Mouse (Mus musculus): ENCODE results near the gene Bcor.

The Bcor gene

GRCm38 (mm10) chrX:12126408-12127105, 33.6 kb downstream of the Bcor start:
- no peak for DNase-seq

- DNase-seq = no peak
These were observed 35.6 kb downstream of the Bcor start for GRCm38 (mm10) chrX:12124571-12124970.

- DNase-seq = no peak
These were observed 36.5 kb downstream of the Bcor start for GRCm38 (mm10) chrX:12123687-12124087.

GRCm38 (mm10) chrX:12122594-12123331, 37.4 kb downstream of the Bcor start:
- DNase-seq = no peak

- no peak for DNase-seq
These were observed 40.7 kb downstream of the Bcor start for GRCm38 (mm10) chrX:12119476-12119875.

GRCm38 (mm10) chrX:12116128-12116527, 44.0 kb downstream of the Bcor start:
- DNase-seq = no peak

GRCm38 (mm10) chrX:12112166-12112565, 48.0 kb downstream of the Bcor start:
- DNase-seq = no peak

- DNase-seq = no peak
These were observed 49.6 kb downstream of the Bcor start for GRCm38 (mm10) chrX:12110518-12110917.

- no peak for DNase-seq
These were observed 54.8 kb downstream of the Bcor start for GRCm38 (mm10) chrX:12105358-12105757.

GRCm38 (mm10) chrX:12096783-12097526, 63.2 kb downstream of the Bcor start:
- no peak for DNase-seq

- DNase-seq = no peak
These were observed 66.8 kb downstream of the Bcor start for GRCm38 (mm10) chrX:12093371-12093770.

- no peak for DNase-seq
These were observed 68.6 kb downstream of the Bcor start for GRCm38 (mm10) chrX:12091431-12092061.

- DNase-seq = peak; percentile 68
These were observed 69.2 kb downstream of the Bcor start for GRCm38 (mm10) chrX:12090871-12091404.

- peak; percentile 13 for DNase-seq
These were observed 69.8 kb downstream of the Bcor start for GRCm38 (mm10) chrX:12090151-12090870.

GRCm38 (mm10) chrX:12089353-12090081, 70.6 kb downstream of the Bcor start:
- DNase-seq = peak; percentile 24

GRCm38 (mm10) chrX:12089027-12089340, 71.2 kb downstream of the Bcor start:
- DNase-seq = no peak

GRCm38 (mm10) chrX:12088301-12089026, 71.7 kb downstream of the Bcor start:
- peak; percentile 60 for DNase-seq

- peak; percentile 13 for DNase-seq
These were observed 72.4 kb downstream of the Bcor start for GRCm38 (mm10) chrX:12087511-12088300.

- DNase-seq = no peak
These were observed 73.3 kb downstream of the Bcor start for GRCm38 (mm10) chrX:12086674-12087510.

Data from layer of hippocampus, adult 9-11 months (tissue).